Mouse (Mus musculus) heart, postnatal 14 days (tissue): ENCODE measurements around the gene Hils1. TPM values are rescaled to one million over a fixed set of nuclear protein-coding genes. Genes with fewer than 3 reads are reported as not detected.

Experiments used
- DNase-seq, 2 experiments: peaks; one replicate each; pipeline ENCODE4 v3.0.0; 2021 to 2022
- intact Hi-C: fragments of 180-260 bp; cut with DNase I; formaldehyde crosslinking; loops from one replicate; pipeline ENCODE4 v1.15.1; 2025
- total RNA-seq, 2 experiments: library from RNA; stranded (reverse); gene quantifications; 2 replicates each; pipeline ENCODE4 v1.2.3; 2021

Gene Hils1
- total RNA-seq, 2 experiments from 2014 or later: not detected

DNA sequence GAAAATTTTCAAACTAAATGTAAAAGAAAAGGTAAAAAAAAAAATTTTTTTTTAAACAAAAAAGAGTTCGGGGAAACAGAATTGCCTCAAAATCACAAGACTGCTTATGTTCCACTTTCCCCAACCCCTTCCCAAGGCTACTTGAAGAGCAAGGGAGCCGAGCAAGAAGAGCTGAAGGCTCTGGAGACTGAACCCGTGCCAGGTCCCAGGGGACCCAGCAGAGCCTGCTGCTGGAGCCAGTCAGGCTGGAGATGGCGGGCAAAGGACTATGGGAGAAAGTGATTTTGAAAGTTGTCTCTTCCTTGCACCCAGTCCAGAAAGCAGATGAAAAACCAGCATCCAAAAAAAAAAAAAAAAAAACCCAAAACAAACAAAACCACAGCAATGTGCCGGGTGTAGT lies 18.4 kb downstream of the Hils1 start:
- intact Hi-C loops: no loop called here
- no peak for DNase-seq

DNA sequence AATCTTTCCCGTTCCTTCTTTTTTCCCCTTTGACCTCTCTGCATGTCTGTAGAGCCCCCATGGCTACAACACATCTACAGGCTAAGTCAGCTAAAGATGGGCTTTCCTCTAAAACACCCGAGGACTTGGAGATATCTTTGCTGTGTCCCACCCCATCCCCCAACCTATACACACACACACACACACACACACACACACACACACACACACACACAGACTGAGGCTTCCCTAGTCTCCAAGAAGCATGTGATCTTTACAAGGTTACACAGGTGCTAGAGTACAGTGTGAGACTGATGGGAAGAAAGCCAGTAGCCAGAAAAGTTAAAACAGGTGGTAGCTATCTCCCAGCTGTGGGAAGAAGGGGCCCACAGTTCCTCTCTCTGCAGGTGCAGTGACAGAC lies 19.0 kb downstream of the Hils1 start:
- DNase-seq: no peak

DNA sequence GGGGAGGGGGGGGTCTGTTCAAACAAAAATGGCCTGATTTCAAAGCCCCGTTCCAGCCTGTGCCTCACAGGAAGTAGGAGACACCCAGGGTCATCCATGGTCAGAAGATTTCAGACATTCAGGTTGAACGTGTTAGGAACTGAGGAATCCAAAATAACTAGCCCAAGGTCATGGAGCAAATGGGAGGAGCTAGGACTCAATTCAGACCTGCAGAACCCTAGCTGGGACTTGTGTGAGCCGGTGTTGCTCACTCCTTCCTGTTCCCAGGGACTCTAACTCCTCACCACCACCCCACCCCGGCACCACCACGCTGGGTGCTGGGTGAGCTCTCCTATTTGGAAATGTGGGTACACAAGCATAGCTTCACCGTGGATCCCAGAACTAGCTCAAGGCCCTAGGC lies 19.9 kb downstream of the Hils1 start:
- DNase-seq: no peak
- intact Hi-C loops: no loop called here

More for the DNA sequence above, 19.0 kb downstream of the Hils1 start:
- intact Hi-C loops: no loop called here

DNA sequence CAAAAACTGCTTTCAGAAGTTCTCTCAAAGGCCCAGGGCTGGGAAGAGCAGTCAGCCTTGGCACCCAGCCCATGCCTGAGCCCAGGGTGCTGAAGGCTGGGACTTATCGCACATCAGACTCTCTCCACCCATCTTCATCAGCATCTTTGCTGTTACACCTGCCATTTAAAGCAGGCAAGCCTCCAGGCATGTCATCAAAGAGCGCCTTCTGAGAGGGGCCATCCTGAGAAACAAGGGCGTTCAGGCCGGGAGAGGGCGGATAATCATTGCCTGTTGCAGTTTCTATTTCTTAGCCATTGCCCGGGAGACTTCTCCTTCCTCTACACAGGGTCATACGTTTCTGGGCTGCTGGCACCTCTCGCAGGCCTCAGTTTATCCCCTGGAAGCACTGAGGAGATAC lies 20.5 kb downstream of the Hils1 start:
- intact Hi-C loops: no loop called here
- no peak for DNase-seq

DNA sequence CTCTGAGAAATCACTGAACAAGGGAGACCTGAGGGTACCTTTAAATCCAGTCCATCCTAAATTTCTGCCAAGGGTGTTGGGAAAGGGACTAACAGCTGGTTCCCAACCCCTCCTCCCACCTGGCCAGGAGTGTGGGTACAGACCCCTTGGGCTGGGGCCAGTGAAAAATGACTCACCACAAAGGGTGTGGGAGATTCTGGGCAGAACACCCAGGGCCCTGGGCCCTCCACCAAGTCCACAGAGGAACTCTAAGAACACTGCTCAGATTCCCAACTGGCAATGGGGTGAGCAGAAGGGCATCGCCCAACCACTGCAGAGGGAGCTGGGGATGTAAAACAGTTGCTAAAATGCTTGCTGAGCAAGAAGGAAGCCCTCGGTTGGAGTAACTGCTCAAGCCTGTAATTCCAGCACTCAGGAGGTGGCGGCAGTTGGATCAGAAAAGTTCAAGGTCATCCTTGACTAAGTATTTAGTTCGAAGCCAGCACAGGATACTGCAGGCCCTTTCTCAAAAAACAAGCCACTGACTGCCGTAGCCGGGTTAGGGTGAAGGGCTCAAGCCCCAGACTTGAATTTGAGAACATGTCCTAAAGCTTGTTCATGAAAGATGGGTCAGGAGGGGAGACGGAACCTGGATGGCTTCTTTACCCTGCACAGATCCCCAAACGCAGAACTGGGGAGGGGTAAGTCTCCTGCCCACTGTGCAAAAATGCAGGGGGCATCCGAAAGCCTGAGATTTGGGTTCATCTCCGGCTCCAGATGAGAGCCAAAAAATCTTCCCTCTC lies 21.6 kb downstream of the Hils1 start:
- intact Hi-C loops: no loop called here
- DNase-seq: peak; percentile 54 to 64

DNA sequence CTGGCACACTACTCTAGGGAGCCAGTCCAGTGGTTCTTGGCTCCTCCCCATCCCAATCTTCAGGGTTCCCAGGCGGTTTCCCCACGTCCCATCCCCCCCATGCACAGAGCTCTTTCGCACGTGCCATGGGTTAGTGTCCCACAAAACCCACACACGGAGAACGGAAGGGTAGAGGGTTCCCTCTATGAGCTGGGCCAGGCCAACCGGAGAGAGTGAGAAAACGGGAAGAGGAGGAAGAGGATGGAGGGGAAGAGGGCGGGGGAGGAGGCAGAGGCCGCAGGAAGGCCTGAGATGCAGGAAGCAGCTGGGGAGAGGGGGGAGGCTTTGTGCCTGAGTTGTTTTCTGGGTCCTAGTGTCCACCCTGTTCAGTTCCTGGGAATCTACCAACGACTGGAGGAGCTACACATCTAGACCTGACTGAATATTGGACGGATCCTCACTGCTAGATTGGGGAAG lies 22.2 kb downstream of the Hils1 start:
- DNase-seq: peak; percentile 75 to 82
- intact Hi-C loops: no loop called here

DNA sequence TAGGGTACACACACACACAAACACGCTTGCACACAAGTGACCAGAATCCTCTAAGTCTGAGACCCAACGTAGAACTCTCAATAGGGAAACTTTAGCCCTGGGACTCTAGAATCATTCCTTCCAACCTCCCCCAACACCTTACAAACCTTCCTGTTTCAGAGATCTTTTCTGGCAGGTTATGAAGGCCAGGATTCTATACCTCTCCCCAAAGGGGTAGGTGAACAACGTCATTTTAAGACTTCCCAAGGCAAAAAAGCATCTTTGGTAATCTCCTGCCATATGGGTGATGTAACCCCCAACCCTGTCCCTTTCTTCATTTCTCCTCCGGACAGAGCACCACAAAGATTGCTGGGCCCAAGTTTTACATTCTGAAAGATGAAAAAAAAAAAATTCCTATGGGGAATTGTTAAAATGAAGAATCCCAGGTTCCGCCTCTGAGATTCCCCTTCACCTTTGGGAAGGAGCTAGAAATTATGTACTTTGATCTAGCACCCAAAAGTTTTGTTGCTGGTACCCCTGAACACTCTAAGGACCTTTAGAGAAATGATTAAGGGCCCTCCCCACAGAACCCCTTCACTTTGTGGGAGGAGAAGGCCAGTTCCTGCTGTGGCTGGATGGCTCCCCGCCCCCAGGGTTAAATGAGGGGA lies 22.8 kb downstream of the Hils1 start:
- DNase-seq: no peak
- intact Hi-C loops: no loop called here

DNA sequence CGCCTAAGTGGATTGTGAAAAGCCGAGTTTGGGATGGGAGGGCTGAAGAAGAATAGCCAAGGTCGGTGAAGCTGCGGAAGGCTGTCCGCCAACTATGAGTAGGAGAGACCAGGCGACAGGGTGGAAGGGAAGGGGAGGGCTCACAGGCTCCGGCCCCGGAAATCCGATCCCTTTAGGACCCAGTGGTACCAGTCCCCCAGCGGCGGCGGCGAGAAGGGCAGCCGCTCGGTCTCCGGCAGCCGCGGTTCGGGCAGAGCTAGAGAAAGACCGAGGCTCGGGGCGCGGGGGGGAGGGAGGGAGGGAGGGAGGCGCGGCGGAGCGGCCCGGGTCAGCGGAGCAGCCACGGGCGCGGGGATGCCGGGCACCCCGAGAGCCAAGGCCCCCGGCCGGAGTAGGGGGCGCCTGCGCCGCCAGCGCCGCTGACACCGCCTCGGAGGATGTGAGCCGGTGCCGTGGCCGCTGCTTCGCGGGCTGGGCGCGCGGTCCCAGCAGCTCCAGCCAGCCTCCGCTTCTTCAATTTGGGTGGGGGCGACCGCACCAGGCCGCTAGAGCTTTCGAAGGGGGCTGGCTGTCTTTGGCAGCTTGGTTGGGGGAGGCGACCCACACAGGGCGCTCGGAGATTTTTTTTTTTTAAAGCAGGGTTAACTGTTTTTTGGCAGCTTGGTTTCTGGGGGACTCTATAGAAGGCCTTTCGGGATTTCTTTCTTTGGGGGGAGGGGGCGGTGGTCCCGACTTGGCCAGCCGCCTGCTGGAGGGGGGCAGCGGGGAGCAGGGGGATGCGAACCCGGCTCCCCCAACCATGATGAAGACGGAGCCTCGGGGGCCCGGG lies 23.6 kb downstream of the Hils1 start, which contains the start of gene Ppp1r9b:
Gene Ppp1r9b, plus strand, starts transcription at position 287 of the 829 bp plus-strand sequence.
- intact Hi-C loops: no loop called here
- peak; percentile 95 to 96 for DNase-seq

DNA sequence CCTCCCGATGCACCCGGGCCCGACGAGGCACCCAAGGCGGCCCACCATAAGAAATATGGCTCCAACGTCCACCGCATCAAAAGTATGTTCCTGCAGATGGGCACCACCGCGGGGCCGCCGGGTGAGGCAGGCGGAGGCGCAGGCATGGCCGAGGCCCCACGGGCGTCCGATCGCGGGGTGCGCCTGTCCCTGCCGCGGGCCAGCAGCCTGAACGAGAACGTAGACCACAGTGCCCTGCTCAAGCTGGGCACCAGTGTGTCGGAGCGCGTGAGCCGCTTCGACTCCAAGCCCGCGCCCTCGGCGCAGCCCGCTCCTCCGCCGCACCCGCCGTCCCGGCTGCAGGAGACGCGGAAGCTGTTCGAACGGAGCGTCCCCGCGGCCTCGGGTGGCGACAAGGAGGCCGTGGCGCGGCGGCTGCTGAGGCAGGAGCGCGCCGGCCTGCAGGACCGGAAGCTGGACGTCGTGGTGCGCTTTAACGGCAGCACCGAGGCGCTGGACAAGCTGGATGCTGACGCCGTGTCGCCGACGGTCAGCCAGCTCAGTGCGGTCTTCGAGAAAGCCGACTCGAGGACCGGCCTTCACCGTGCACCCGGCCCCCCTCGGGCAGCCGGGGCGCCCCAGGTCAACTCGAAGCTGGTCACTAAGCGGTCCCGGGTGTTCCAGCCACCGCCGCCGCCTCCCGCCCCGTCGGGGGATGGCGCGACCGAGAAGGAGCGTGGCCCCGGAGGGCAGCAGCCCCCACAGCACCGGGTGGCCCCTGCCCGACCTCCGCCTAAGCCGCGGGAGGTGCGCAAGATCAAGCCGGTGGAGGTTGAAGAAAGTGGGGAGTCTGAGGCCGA lies 24.5 kb downstream of the Hils1 start:
- intact Hi-C loops: no loop called here
- peak; percentile 66 to 73 for DNase-seq

DNA sequence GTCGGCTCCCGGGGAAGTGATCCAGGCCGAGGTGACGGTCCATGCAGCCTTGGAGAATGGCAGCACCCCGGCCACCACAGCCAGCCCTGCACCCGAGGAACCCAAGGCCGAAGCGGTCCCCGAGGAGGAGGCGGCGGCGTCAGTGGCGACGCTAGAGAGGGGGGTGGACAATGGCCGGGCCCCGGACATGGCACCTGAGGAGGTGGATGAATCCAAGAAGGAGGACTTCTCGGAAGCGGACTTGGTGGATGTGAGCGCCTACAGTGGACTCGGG lies 25.0 kb downstream of the Hils1 start:
- peak in 1 of 2 experiments; percentile 39 for DNase-seq
- intact Hi-C loops: no loop called here

DNA sequence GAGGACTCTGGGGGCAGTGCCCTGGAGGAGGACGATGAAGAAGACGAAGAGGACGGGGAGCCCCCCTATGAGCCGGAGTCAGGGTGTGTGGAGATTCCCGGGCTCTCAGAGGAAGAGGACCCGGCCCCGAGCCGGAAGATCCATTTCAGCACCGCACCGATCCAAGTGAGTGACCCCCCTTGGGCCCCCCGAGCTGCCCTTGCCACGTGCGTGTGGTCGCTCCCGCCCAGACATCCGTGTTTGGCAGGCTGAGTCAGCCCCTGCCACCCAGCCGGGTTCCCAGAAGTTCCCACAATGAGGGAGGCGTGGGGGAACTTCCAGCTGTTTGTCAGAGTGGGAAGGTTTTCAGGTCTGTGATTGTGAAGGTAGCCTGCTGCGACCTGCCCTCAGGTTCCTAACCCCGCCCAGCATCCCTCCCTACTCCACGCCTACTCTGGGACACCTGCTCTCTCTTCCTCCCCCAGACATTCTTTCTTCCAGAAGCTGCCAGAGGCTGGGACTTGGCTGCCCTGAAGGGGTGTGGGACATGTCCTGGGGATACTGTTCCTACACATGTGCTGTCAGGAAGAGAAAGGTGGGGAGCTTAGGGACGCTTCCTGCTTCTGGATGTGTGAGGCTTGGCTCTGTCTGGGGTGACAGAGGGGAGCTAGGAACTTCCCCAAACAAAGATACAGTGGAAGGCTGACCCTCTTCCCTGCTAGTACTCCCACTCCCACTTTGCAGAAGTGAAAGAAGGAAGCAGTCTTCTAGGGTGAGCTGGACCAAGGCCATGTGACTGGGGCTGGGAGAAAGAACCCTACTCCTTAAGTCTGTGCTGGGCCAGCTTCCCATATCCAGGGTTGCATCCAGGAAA lies 25.6 kb downstream of the Hils1 start:
- intact Hi-C loops: no loop called here
- peak; percentile 48 to 49 for DNase-seq

DNA sequence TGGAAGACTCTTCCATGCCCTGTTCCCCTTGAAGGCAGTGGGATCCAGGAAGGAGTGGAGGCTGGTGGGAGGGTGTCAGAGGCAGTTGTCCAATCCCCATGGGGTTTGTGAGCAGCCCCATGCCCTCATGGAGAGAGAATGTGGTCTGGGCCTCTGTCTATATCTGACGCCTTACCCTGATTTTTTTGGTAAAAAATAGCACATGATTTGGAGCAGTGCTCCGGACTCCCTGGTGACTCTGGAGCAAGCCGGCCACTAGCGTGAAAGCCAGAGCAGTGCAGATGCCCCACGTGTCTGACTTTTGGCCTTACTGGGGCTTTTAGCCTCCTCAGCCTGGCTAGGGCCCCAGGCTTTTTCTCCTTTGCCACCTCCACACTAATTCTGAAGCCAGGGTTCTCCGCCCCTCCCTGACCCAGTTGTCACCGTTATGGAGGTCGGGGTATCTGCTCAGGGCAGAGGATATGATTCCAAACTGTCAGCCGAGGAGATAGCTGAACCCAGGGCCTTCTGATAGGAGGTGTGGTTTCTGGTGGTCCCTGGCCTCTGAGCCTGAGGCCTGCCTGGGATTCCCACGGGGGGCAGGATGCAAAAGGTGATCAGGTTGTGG lies 26.9 kb downstream of the Hils1 start:
- DNase-seq: peak; percentile 39 to 49
- intact Hi-C loops: no loop called here

DNA sequence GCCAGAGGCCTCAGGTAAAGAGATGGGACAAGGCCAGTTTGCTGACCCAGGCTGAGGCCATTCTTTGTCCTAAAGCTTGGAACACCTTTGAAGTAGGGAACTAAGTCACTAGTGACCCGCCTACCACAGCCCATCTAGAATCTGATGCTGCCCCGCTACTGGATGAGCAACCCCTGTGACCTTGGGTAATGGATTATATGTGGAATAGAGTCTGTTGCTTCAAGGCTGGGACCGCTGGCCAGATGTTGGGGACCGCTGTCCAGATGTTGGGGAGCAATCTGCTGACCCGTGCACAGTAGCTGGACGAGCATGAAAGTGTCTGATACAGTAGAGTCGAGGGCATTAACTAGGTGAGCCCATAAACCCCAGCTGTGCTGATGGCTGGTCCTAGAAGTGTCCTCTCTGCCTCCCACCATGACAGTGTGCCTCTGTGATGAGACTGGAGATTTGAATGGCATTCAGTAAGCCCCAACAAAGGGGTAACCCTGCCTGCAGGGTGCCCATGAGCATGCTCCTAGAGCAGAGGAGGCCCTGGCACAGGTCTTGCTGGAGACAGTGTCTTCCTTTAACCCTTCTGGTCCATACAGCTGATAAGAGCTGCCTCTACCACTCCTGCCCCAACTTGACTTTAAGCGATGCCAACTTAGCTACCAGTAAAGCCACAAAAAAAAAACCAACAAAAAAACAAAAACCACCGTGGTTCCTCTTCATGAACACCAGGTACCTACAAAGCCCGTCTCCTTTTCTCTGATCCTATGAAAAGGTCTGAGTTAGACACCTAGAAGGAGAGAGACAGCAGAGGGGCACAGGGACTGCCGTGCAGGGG lies 27.8 kb downstream of the Hils1 start:
- no peak for DNase-seq
- intact Hi-C loops: no loop called here

DNA sequence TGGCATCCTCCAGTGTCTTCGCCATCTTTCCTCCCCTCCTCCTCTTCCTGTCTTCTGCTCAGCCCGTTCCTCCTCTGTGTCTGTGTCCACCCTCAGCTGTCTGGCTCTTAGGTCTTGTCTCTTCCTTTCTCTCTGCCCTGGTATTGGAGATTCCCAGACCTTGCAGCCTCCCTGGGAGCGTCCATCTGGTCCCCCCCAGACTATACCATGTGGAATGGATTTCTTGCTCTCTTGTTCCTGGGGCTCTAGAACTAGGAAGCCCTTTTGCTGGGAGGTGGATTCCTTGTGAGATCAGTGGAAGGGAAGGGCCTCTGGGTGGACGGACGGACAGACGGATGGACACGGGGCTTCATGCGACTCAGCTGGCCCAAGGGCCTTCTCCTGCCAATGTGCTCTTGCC lies 28.7 kb downstream of the Hils1 start:
- no peak for DNase-seq
- intact Hi-C loops: no loop called here

DNA sequence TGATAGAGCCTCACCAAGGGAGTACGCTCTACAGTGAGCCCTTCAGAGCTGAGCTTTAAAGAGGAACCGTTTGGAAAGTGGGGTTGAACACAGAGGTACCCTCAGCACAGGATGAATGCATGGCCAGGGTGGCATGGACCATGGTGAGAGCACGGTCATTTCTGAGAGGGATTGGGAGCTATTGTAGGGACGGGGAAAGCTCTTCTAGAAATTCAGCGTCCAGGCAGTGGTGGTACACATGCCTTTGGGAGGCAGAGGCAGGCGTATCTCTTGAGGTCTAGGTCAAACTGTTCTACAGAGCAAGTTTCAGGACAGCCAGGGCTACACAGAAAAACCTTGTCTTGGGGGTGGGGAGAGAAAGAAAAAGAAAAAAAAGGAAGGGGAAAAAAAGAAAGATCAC lies 29.6 kb downstream of the Hils1 start:
- intact Hi-C loops: no loop called here

DNA sequence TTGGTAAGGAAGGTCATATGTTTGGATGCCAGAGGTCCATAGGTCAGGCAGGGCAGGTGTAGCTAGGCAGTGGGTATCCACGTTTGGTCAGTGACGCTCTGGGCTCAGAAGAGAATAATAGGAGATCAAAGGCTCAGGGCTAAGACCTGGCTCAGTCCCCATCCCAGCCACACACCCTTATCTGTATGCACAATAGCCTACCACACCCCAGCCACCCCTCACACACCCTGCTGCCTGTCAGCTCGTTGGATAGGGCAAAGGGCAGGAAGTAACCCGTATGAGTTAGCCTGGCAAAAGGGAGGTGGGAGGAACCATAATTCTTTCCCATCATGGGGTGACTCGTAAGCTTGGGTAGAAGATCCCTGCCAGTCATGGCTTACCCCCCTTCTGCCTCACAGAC lies 30.2 kb downstream of the Hils1 start:
- no peak for DNase-seq
- intact Hi-C loops: no loop called here

More for the DNA sequence above, 29.6 kb downstream of the Hils1 start:
- no peak for DNase-seq

DNA sequence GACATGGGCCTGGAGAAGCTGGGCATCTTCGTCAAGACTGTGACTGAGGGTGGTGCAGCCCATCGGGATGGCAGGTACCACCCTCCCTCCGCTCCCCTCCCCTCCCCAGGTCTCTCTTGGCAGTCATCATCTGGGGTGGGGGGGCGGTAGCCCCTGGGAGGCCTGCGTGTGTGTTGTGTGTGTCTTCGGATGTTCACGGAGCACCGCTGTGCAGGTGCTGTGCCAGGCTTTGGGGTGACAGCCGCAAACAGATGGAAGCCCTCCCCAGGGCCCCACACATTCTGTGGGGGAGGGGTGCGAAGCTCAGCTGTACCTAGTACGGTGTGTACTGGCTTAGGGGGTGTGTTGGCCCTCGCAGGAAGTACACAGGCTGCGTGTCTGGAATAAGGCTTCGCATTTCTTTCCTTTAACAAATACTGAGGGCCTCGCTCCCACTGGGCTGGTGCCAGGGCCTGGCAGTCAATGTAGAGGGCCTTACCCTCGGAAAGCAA lies 30.7 kb downstream of the Hils1 start:
- DNase-seq: peak in 1 of 2 experiments; percentile 32
- intact Hi-C loops: no loop called here

DNA sequence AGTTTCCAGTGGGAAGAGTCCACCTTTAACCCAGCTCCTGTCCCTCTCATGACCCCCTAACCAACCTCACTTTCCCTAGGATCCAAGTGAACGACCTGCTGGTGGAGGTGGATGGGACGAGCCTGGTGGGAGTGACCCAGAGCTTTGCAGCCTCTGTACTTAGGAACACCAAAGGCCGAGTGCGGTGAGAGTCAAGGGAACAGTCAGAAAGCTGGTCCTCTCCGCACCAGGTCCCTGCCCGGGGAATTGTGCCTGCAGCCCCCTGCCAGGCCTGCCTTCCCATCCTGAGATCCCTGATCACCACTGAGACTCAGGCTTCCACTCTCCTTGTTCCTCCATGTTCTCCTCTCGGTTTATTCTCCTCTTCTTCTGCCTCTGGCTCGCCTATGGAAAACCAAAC lies 32.7 kb downstream of the Hils1 start:
- DNase-seq: no peak
- intact Hi-C loops: loop anchor here (2.0 kb wide), 1 partner anchor 61 kb away; no protein-coding TSS in a partner anchor
